Mouse (Mus musculus): ENCODE measurements around the gene Olfr654. TPM values are rescaled to one million over a fixed set of nuclear protein-coding genes. Genes with fewer than 3 reads are reported as not detected.

The Olfr654 gene
- not detected for polyA plus RNA-seq (2017; shearing (Covaris generic))

GRCm38 (mm10) chr7:104586725-104587124, at the start of gene Olfr654:
Gene Olfr654, plus strand, starts transcription at chr7:104587025.

GRCm38 (mm10) chr7:104549833-104550232, 37.0 kb upstream of the Olfr654 start, which contains the start of gene Olfr651:
Gene Olfr651, plus strand, starts transcription at chr7:104550133.

GRCm38 (mm10) chr7:104560601-104561000, 26.2 kb upstream of the Olfr654 start, which contains the start of gene Olfr652:
Gene Olfr652, plus strand, starts transcription at chr7:104560901.

GRCm38 (mm10) chr7:104577014-104577413, 9.8 kb upstream of the Olfr654 start, which contains the start of gene Olfr653:
Gene Olfr653, plus strand, starts transcription at chr7:104577314.

GRCm38 (mm10) chr7:104601679-104602078, 14.9 kb downstream of the Olfr654 start, which contains the start of gene Olfr655:
Gene Olfr655, minus strand, starts transcription at chr7:104601779.

GRCm38 (mm10) chr7:104613655-104614054, 26.8 kb downstream of the Olfr654 start, which contains the start of gene Olfr656:
Gene Olfr656, plus strand, starts transcription at chr7:104613955.

GRCm38 (mm10) chr7:104624494-104624893, 37.7 kb downstream of the Olfr654 start, which contains the start of gene Olfr657:
Gene Olfr657, plus strand, starts transcription at chr7:104624794.

Other genes with a start within 250 kb of the Olfr654 start
- gene Trim12c, start 233.7 kb upstream of the Olfr654 start, polyA plus RNA-seq (2017; shearing (Covaris generic)): 10 to 100 TPM; 19.3 to 21.5 TPM
- 1 to 10 TPM in 1 of 2 experiments, under 1 TPM in 1; 0.69 to 1.5 TPM for gene Trim30b, start 217.1 kb upstream of the Olfr654 start, polyA plus RNA-seq (2017; shearing (Covaris generic))
- gene Trim30c, start 186.2 kb upstream of the Olfr654 start, polyA plus RNA-seq (2017; shearing (Covaris generic)): under 1 TPM; 0.60 to 0.82 TPM
- gene Trim30a, start 121.8 kb upstream of the Olfr654 start, polyA plus RNA-seq (2017; shearing (Covaris generic)): 10 to 100 TPM; 52.1 to 52.3 TPM
- gene Trim30d, start 79.2 kb upstream of the Olfr654 start, polyA plus RNA-seq (2017; shearing (Covaris generic)): 10 to 100 TPM; 18.5 to 22.7 TPM
- under 1 TPM in 1 of 2 experiments, not detected in 1; 0.64 TPM for gene Olfr651, start 36.9 kb upstream of the Olfr654 start, polyA plus RNA-seq (2017; shearing (Covaris generic))
- gene Olfr652, start 26.1 kb upstream of the Olfr654 start, polyA plus RNA-seq (2017; shearing (Covaris generic)): 1 to 10 TPM in 1 of 2 experiments, under 1 TPM in 1; 0.14 to 1.6 TPM
- under 1 TPM in 1 of 2 experiments, not detected in 1; 0.83 TPM for gene Olfr653, start 9.7 kb upstream of the Olfr654 start, polyA plus RNA-seq (2017; shearing (Covaris generic))
- under 1 TPM in 1 of 2 experiments, not detected in 1; 0.51 TPM for gene Olfr655, start 14.8 kb downstream of the Olfr654 start, polyA plus RNA-seq (2017; shearing (Covaris generic))
- under 1 TPM in 1 of 2 experiments, not detected in 1; 0.09 TPM for gene Olfr656, start 26.9 kb downstream of the Olfr654 start, polyA plus RNA-seq (2017; shearing (Covaris generic))
- under 1 TPM in 1 of 2 experiments, not detected in 1; 0.59 TPM for gene Olfr657, start 37.8 kb downstream of the Olfr654 start, polyA plus RNA-seq (2017; shearing (Covaris generic))
- under 1 TPM in 1 of 2 experiments, not detected in 1; 0.18 TPM for gene Olfr658, start 60.3 kb downstream of the Olfr654 start, polyA plus RNA-seq (2017; shearing (Covaris generic))
- under 1 TPM; 0.12 to 0.47 TPM for gene Olfr659, start 79.7 kb downstream of the Olfr654 start, polyA plus RNA-seq (2017; shearing (Covaris generic))
- gene Olfr661, start 99.5 kb downstream of the Olfr654 start, polyA plus RNA-seq (2017; shearing (Covaris generic)): under 1 TPM; 0.07 to 0.59 TPM
- gene Usp17le, start 190.4 kb downstream of the Olfr654 start, polyA plus RNA-seq (2017; shearing (Covaris generic)): not detected

Data from inflammation-experienced regulatory T-cells (primary cell).